Mouse (Mus musculus) gastrocnemius, adult 8-10 months (tissue): ENCODE measurements at regions not wholly inside any gene's neighbourhood (a gene's known extent, or its start where the extent isn't known, plus 50 kb on each side); places are given as distances from the start of the nearest gene placed in this dataset.
"Not testable (repeated sequence)": the region's sequence is repeated elsewhere in the genome, so short reads cannot be mapped to it uniquely, and the experiment has no call there.

Source experiments
- DNase-seq, 2 experiments: peaks; one replicate each; pipeline ENCODE4 v3.0.0; 2022; ENCODE audit warnings: low spot score in 2 of 2

GRCm38 (mm10) chrX:50675356-50675755 is 165.5 kb upstream of the Stk26 start:
- no peak for DNase-seq

DNA sequence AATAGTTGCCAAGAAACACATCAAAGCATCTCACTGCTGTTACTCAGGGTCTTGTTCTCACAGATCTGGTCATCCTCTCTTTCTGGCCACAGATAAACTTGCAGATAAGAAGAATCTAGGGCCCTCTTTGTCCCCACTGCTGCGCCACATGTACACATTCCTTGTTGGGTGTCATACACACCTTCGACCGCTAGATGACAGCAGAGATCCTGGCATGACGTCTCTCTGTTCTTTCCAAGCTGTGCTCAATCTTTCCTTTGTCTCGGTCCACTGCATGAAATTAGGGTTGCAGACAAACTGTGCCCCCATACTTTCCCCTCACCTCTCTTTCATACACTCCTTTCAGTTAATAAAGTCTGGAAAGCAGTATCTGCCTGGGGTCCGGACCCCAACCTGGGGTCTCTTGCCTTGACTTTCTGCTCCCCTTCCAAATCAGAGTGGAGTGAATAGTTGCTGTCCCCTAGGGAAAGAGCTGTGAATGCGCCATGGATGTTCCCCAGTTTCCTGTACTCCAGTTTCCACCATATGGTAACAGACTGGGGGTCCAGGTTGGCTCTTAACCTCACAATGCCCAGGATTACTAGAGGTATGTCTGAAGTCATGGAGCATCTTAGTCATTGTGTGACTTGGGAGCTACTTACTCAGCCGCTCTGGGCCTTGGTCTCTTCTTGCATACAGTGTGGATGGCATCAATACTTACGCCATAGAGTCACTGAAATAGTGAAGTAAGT is 182.8 kb upstream of the Stk26 start:
- DNase-seq: peak; percentile 4 to 15

DNA sequence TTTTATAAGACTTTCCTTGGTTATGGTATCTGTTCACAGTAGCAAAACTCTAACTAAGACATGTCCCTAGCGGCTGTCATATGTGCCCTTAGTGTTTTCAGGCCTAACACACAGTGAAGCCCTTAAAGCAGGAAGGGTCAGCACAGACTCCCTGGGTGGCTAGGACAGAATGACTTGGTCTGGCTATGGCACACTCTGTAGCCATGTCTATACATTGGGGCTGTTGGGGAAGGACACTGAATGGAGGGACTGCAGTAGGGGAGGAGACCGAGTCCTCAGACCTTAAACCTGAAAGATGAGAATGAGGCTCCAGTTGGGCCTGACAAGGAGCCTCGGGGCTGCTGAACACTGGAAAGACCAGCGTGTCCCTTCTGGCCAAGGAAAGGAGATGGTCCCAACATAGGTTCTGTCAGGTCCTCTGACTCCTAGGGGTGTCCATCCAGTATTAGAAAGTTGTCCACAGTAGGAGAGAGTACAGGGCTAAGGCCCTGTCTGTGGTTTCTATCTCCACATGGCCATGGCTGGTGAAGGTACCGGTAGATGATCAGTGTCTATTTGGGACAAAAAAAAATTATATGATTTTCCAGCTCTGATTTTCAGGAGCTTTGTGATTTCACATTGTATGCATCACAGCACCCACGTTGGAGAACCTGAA is 183.5 kb upstream of the Stk26 start:
- no peak for DNase-seq

DNA sequence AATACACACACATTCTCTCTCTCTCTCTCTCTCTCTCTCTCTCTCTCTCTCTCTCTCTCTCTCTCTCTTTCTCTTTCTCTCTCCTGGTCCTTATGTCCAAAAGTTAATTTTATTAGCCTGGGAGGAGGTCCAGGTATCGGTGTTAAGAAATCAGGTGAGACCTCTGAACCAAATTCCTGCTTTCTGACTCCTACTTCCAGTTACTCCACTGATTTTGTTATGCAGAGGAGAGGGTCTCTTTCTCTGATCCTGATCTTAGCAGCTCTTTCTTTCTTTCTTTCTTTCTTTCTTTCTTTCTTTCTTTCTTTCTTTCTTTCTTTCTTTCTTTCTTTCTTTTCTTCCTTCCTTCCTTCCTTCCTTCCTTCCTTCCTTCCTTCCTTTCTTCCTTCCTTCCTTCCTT is 185.5 kb upstream of the Stk26 start:
- not testable (repeated sequence) for DNase-seq

DNA sequence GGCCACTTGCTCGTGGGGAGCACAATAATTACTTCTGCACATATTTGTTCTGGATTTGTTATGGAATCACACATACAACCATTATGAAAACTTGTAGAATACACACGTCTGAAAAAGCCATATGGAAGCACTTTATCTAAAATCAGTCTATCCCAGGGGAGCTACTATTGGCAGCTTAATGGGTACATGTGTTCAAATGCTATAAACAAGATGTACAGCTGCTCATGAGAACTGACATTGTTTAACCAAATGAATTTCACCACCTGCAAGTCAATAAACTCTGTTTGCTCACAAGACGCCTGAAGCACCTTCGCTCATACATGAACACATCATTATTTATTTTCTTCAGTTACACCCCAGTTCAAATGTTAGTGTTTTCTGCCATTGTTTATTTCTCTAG is 199.5 kb upstream of the Stk26 start:
- DNase-seq: no peak

GRCm38 (mm10) chrX:50635634-50636033 is 205.2 kb upstream of the Stk26 start:
- DNase-seq: no peak

GRCm38 (mm10) chrX:50634842-50635615 is 205.8 kb upstream of the Stk26 start:
- peak; percentile 60 to 75 for DNase-seq

- DNase-seq: no peak
Measured at GRCm38 (mm10) chrX:50632536-50632935, 204.2 kb upstream of the Olfr1324 start.

GRCm38 (mm10) chrX:50625336-50625735 is 197.0 kb upstream of the Olfr1324 start:
- no peak for DNase-seq

DNA sequence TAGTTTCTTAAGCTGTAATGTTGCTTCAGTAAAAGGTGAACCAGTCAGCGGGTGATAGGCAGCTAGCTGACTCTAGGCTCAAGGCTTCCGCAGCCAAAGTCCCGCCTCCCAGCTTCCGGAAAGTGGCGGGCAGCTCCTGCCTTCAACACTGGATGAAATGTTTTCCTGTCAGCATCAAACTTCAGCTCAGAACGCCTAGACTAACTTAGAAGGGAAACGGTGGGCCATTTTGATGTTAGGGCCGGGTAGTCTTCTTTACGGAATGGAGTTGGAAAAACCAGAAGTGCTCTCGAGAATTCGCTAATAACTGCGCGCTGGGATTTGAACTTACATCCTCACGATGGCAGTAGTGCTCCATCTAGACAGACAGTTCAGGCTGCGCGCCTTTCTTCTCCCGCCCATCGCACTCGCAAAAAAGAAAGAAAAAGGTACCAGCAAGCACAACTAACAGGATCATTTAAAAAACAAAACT is 194.7 kb upstream of the Olfr1324 start:
- DNase-seq: peak in 1 of 2 experiments; percentile 68

GRCm38 (mm10) chrX:50620909-50621308 is 192.6 kb upstream of the Olfr1324 start:
- no peak for DNase-seq

GRCm38 (mm10) chrX:50619919-50620318 is 191.6 kb upstream of the Olfr1324 start:
- peak in 1 of 2 experiments; percentile 75 for DNase-seq

DNA sequence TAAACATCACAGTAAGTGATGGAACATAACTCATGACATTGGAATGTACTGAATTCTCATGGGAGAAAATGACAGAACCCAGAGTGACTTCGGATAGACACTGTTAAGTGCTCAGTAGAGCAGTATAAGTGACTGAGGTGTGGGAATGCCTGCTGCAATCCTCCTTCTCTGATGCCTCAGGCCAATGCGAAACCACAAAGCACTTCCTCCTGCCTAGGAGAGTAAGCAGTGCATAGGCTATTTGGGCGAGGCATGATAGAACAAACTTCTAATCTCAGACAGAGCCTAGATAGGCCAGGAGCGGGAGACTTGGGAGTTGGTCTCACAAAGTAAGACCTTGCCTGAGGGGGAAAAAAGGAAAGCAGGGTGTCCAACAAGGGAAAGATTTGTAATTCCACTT is 190.6 kb upstream of the Olfr1324 start:
- no peak for DNase-seq

- peak in 1 of 2 experiments; percentile 81 for DNase-seq
Measured at GRCm38 (mm10) chrX:50616920-50617319, 188.6 kb upstream of the Olfr1324 start.

DNA sequence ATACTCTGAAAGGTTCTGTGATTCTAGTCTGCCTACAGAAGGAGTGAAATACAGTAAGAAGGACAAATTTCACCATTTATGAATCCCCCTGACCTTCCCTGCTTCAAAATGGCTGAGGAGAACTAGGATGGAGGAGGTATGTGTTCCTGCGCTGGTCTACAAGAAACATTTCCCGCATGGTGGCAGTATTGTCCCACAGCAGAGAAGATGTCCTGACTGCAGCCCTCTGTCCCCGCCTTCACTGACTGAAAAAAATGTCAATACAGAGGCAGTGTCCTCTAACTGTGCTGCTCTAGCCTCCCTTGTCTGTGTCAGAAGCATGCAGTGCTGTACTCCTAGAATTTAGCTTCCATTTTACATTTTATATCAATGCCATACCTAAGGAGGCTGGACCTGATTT is 186.6 kb upstream of the Olfr1324 start:
- peak in 1 of 2 experiments; percentile 73 for DNase-seq

DNA sequence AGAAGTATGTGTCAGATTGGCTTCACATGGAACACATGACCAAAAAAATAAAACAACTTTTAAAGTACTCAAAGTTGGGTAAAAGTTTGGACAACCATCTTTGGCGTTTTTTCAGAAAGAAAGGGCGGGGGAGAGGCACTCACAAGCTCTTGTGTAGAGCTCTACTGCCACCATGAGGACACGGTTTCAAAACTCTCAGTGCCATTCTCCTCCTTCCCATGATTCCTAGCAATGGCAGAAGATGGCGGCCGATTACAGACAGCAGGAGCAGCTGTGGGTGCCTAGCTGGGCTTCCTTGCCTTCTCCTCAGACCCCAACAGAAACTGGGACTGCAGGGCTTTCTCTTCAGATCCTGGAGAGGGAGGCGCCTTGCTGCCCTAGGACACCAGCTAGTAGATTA is 186.1 kb upstream of the Olfr1324 start:
- DNase-seq: peak in 1 of 2 experiments; percentile 54

DNA sequence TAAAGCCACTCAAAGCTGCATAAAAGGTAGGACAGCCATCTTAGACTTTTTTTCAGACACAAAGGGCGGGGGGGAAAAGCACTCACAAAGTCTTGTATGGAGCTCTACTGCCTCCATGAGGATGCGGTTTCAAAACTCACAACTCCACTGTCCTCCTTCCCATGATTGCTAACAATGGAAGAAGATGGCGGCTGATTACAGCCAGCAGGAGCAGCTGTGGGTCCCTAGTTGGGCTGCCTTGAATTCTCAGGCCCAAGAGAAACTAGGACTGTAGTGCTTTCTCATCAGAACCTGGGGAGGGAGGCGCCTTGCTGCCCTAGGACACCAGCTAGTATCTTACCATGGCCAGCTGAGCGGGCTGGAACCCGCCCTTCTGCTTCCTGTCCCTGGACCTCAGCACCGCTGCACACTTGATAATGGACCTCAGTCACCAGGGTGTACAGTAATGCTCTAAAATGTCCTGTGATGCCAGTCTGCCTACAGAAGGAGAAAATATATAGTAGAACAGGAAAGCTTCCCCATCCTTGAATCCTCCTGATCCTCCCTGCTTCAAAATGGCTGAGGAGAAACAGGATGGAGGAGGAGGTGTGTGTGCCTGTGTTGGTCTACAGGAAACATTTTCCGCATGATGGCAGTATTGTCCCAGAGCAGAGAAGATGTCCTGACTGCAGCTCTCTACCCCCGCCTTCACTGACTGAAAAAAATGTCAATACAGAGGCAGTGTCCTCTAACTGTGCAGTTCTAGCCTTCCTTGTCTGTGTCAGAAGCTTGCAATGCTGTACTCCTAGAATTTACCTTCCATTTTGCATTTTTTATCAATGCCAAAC is 183.7 kb upstream of the Olfr1324 start:
- peak in 1 of 2 experiments; percentile 68 for DNase-seq

DNA sequence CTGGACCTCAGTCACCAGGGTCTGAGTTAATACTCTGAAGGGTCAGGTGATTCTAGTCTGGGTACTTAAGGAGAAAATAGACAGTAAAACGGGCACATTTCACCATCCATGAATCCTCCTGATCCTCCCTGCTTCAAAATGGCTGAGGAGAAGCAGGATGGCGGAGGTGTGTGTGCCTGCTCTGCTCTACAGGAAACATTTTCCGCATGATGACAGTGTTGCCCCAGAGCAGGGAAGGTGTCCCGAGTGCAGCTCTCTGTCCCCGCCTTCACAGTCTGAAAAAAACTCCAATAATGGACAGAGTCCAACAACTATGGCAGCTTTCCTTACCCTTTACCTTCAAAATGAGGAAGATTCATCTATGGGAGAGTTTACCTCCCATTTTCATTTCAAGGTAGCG is 179.8 kb upstream of the Olfr1324 start:
- not testable (repeated sequence) for DNase-seq

DNA sequence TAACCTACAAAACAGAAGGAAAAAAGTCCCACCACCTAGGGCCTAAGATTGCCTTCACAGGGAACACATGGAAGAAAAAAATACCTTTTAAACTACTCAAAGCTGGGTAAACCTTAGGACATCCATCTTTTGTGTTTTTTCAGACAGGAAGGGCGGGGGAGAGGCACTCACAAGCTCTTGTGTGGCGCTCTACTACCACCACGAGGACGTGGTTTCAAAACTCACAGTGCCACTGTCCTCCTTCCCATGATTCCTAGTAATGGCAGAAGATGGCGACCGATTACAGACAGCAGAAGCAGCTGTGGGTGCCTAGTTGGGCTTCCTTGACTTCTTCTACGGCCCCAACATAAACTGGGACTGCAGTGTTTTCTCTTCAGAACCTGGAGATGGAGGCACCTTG is 179.3 kb upstream of the Olfr1324 start:
- DNase-seq: no peak

DNA sequence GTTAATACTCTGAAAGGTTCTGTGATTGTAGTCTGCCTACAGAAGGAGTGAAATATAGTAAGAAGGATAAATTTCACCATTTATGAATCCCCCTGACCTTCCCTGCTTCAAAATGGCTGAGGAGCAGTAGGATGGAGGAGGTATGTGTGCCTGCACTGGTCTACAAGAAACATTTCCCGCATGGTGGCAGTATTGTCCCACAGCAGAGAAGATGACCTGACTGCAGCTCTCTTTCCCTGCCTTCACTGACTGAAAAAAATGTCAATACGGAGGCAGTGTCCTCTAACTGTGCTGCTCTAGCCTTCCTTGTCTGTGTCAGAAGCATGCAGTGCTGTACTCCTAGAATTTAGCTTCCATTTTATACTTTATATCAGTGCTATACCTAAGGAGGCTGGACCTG is 177.2 kb upstream of the Olfr1324 start:
- peak in 1 of 2 experiments; percentile 74 for DNase-seq

GRCm38 (mm10) chrX:50604995-50605394 is 176.7 kb upstream of the Olfr1324 start:
- peak in 1 of 2 experiments; percentile 70 for DNase-seq
